8 mouse cellular contexts compared by ENCODE assay signal in the genomic region with DNA sequence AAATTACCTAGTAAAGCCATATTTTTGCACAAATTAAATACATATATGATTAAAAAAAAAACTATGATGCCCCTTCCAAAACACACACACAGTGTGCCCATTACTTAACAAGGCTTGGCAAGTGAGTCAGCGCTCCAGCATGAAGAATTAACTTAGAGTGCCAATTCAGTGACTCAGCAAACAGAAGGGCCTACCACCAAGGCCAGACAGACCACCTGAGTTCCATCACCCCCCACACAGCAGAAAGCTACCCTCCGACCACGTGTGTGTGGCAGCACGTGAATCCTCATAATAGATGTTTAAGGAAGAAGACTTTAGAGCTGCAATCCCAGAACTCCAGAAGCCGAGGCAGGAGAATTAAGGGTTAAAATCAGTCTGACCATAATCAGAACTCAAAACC. TPM values are rescaled to one million over a fixed set of nuclear protein-coding genes. Genes with fewer than 3 reads are reported as not detected.
DNase-seq lines count a peak whose midpoint lies in the region; ATAC-seq lines count a peak whose summit lies in the region.

No protein-coding gene starts in this region.

- ATAC-seq in heart, embryonic 14.5 days (ENCODE audit: insufficient number of reproducible peaks, insufficient read depth, low FRiP score, low read depth): no peak
- no peak for ATAC-seq in forebrain, embryonic 16.5 days
- no peak for ATAC-seq in liver, embryonic 15.5 days (ENCODE audit: insufficient read depth)

- H3K36me3 ChIP-seq in heart, embryonic 14.5 days (ENCODE audit: control insufficient read depth, insufficient read depth, low read length): peaks cover 47% of the 10 kb centered on the region
- peaks cover 21% of the 10 kb centered on the region for H3K36me3 ChIP-seq in forebrain, embryonic 16.5 days (ENCODE audit: control insufficient read depth, insufficient read depth)
- peaks cover 48% of the 10 kb centered on the region for H3K36me3 ChIP-seq in liver, embryonic 15.5 days (replicated peaks)

- DNase-seq in heart, postnatal 14 days: no peak
- peak; percentile 77 for DNase-seq in Muller cell, postnatal 12 days (ENCODE audit: inconsistent ontology term)
- DNase-seq in thymus, postnatal 10 days (ENCODE audit: low spot score in 2 of 2): no peak
- DNase-seq in natural killer cell, adult 2 months (ENCODE audit: low spot score in 2 of 2): no peak
- DNase-seq in kidney, adult 9 months: no peak

- no peaks in the 10 kb centered on the region for H3K27me3 ChIP-seq in heart, embryonic 14.5 days (ENCODE audit: control insufficient read depth, insufficient read depth, low read length)
- no peaks in the 10 kb centered on the region for H3K27me3 ChIP-seq in forebrain, embryonic 16.5 days (replicated peaks; ENCODE audit: control insufficient read depth, insufficient read depth, low read length)
- no peaks in the 10 kb centered on the region for H3K27me3 ChIP-seq in liver, embryonic 15.5 days

- peak overlapping the region; percentile 81 to 87; a peak in 3 of 4 replicates for H3K4me3 ChIP-seq in heart, embryonic 14.5 days (ENCODE audit: control insufficient read depth in 1 of 2, insufficient read depth in 1 of 2, low read depth in 1 of 2, low read length in 2 of 2)
- peak overlapping the region; percentile 79 for H3K4me3 ChIP-seq in forebrain, embryonic 16.5 days (replicated peaks; ENCODE audit: low read length)
- peak overlapping the region; percentile 94 for H3K4me3 ChIP-seq in liver, embryonic 15.5 days (replicated peaks)

- peak overlapping the region; percentile 96 for H3K9ac ChIP-seq in heart, embryonic 14.5 days (ENCODE audit: low read length)
- H3K9ac ChIP-seq in forebrain, embryonic 16.5 days (replicated peaks; ENCODE audit: low read depth, low read length): peak overlapping the region; percentile 94
- peak overlapping the region; percentile 93 for H3K9ac ChIP-seq in liver, embryonic 15.5 days

- no peaks in the 10 kb centered on the region for H3K9me3 ChIP-seq in heart, embryonic 14.5 days (ENCODE audit: control insufficient read depth, low read length)
- H3K9me3 ChIP-seq in forebrain, embryonic 16.5 days (ENCODE audit: control insufficient read depth, low read length): no peaks in the 10 kb centered on the region
- H3K9me3 ChIP-seq in liver, embryonic 15.5 days (replicated peaks): no peaks in the 10 kb centered on the region

- 36% methylated on average over 5 of the region's 5 CpGs for WGBS in heart, embryonic 14.5 days
- 27% methylated on average over 5 of the region's 5 CpGs for WGBS in forebrain, embryonic 16.5 days
- 16% methylated on average over 5 of the region's 5 CpGs for WGBS in liver, embryonic 15.5 days (ENCODE audit: insufficient replicate concordance)

- H3K4me1 ChIP-seq in heart, embryonic 14.5 days (ENCODE audit: control insufficient read depth in 2 of 2, insufficient read depth in 2 of 2, low read length in 2 of 2): peaks cover 5 to 13% of the 10 kb centered on the region in 2 experiments
- H3K4me1 ChIP-seq in forebrain, embryonic 16.5 days (replicated peaks; ENCODE audit: control insufficient read depth, insufficient read depth, low read length): peaks cover 9% of the 10 kb centered on the region
- peaks cover 31% of the 10 kb centered on the region for H3K4me1 ChIP-seq in liver, embryonic 15.5 days (replicated peaks)

- H3K4me2 ChIP-seq in heart, embryonic 14.5 days (ENCODE audit: low read length): peak overlapping the region; percentile 94
- peak overlapping the region; percentile 68 for H3K4me2 ChIP-seq in forebrain, embryonic 16.5 days (ENCODE audit: low read length)
- peak overlapping the region; percentile 85 for H3K4me2 ChIP-seq in liver, embryonic 15.5 days

- intact Hi-C loops in heart, postnatal 14 days (cut with DNase I): no loop called here

- H3K27ac ChIP-seq in heart, embryonic 14.5 days (replicated peaks in 1 of 2; ENCODE audit: control insufficient read depth in 1 of 2, insufficient read depth in 1 of 2, low read depth in 2 of 2, low read length in 2 of 2): 0 out of 4 replicates have a peak overlapping the region, but pooled peaks of 1 of the 2 experiments have one; percentile 99
- H3K27ac ChIP-seq in forebrain, embryonic 16.5 days (ENCODE audit: low read length): no peak overlapping the region
- H3K27ac ChIP-seq in liver, embryonic 15.5 days (replicated peaks): peak overlapping the region; percentile 48; the same call in 1 of the 2 replicates

RNA-seq across cellular contexts. Expression of gene Kansl2, which starts 1.8 kb away (rescaled TPM):
- 69.0 and 74.1 TPM in 2 replicates for polyA plus RNA-seq in heart, embryonic 14.5 days (2014; fragmentation: Nextera tagmentation; extraction: Ambion mirVana)
- 10 to 100 TPM; 78.4 to 82.2 TPM for total RNA-seq in heart, postnatal 14 days (2021)
- 130 and 141 TPM in 2 replicates for polyA plus RNA-seq in forebrain, embryonic 16.5 days (2015; fragmentation: Nextera tagmentation; extraction: Ambion mirVana)
- polyA plus RNA-seq in liver, embryonic 15.5 days (2015; fragmentation: Nextera tagmentation; extraction: Ambion mirVana): 32.0 and 35.4 TPM in 2 replicates

RNA-seq across cellular contexts. Expression of gene Ccnt1, which starts 38.4 kb away (rescaled TPM):
- 34.0 and 39.2 TPM in 2 replicates for polyA plus RNA-seq in heart, embryonic 14.5 days (2014; fragmentation: Nextera tagmentation; extraction: Ambion mirVana)
- total RNA-seq in heart, postnatal 14 days (2021): 10 to 100 TPM; 32.8 to 42.6 TPM
- 74.5 and 78.4 TPM in 2 replicates for polyA plus RNA-seq in forebrain, embryonic 16.5 days (2015; fragmentation: Nextera tagmentation; extraction: Ambion mirVana)
- polyA plus RNA-seq in liver, embryonic 15.5 days (2015; fragmentation: Nextera tagmentation; extraction: Ambion mirVana): 25.1 and 28.2 TPM in 2 replicates

RNA-seq across cellular contexts. Expression of gene 4930415O20Rik, which starts 38.5 kb away (rescaled TPM):
- 0.53 and 0.66 TPM in 2 replicates for polyA plus RNA-seq in heart, embryonic 14.5 days (2014; fragmentation: Nextera tagmentation; extraction: Ambion mirVana)
- under 1 TPM; 0.88 to 0.93 TPM for total RNA-seq in heart, postnatal 14 days (2021)
- 0.56 TPM in 1 of 2 replicates, not detected in the other for polyA plus RNA-seq in forebrain, embryonic 16.5 days (2015; fragmentation: Nextera tagmentation; extraction: Ambion mirVana)
- polyA plus RNA-seq in liver, embryonic 15.5 days (2015; fragmentation: Nextera tagmentation; extraction: Ambion mirVana): not detected in 2 replicates

RNA-seq across cellular contexts. Expression of gene Olfr279, which starts 40.1 kb away (rescaled TPM):
- polyA plus RNA-seq in heart, embryonic 14.5 days (2014; fragmentation: Nextera tagmentation; extraction: Ambion mirVana): not detected in 2 replicates
- not detected for total RNA-seq in heart, postnatal 14 days (2021)
- polyA plus RNA-seq in forebrain, embryonic 16.5 days (2015; fragmentation: Nextera tagmentation; extraction: Ambion mirVana): not detected in 2 replicates
- polyA plus RNA-seq in liver, embryonic 15.5 days (2015; fragmentation: Nextera tagmentation; extraction: Ambion mirVana): not detected in 2 replicates

RNA-seq across cellular contexts. Expression of gene Lalba, which starts 49.8 kb away (rescaled TPM):
- 0.27 TPM in 1 of 2 replicates, not detected in the other for polyA plus RNA-seq in heart, embryonic 14.5 days (2014; fragmentation: Nextera tagmentation; extraction: Ambion mirVana)
- not detected for total RNA-seq in heart, postnatal 14 days (2021)
- not detected in 2 replicates for polyA plus RNA-seq in forebrain, embryonic 16.5 days (2015; fragmentation: Nextera tagmentation; extraction: Ambion mirVana)
- polyA plus RNA-seq in liver, embryonic 15.5 days (2015; fragmentation: Nextera tagmentation; extraction: Ambion mirVana): not detected in 2 replicates
